Mouse (Mus musculus): ENCODE measurements around the gene Fgfr4. TPM values are rescaled to one million over a fixed set of nuclear protein-coding genes. Genes with fewer than 3 reads are reported as not detected.
"Not testable (repeated sequence)": the region's sequence is repeated elsewhere in the genome, so short reads cannot be mapped to it uniquely, and the experiment has no call there.

Fgfr4 gene
- polyA plus RNA-seq, 1 experiment from 2014 or later, result 0.27 TPM

GRCm38 (mm10) chr13:55191535-55191934 lies 39.1 kb downstream of the Fgfr4 start:
- Histone ChIP-seq H3K4me3 (ENCODE audit: low read depth, low read length) (no peak overlapping the region), H3K36me3 (ENCODE audit: control insufficient read depth, insufficient read depth, low read length) (no peaks in the 10 kb centered on the region), H3K9me3 (ENCODE audit: control insufficient read depth, low read length) (no peaks in the 10 kb centered on the region), H3K27ac (ENCODE audit: low read depth, low read length) (no peak overlapping the region), H3K4me2 (ENCODE audit: low read depth, low read length, severe bottlenecking) (no peak overlapping the region), H3K9ac (ENCODE audit: low read length) (no peak overlapping the region), H3K27me3 (ENCODE audit: control insufficient read depth, insufficient read depth, low read length) (no peaks in the 10 kb centered on the region), H3K4me1 (replicated peaks; ENCODE audit: control insufficient read depth, insufficient read depth, low read length) (peaks cover 4% of the 10 kb centered on the region; the same call in 1 of the 2 replicates)
- ATAC-seq (replicated peaks; ENCODE audit: low FRiP score), result no peak
- DNase-seq (ENCODE audit: low spot score), result no peak
- WGBS, result 85% methylated on average over 5 of the region's 5 CpGs

DNA sequence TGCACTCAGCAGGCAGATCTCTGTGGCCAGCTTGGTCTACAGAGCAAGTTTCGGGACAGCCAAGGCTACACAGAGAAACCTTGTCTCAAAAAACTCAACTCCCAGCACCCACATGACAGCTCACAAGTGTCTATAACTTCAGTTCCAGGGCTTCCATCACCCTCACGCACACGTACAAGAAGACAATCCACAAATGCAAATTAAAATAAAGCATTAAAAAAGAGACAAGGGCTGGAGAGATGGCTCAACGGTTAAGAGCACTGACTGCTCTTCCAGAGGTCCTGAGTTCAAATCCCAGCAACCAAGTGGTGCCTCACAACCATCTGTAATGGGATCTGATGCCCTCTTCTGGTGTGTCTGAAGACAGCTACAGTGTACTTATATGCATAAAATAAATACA lies 50.3 kb downstream of the Fgfr4 start:
- ATAC-seq (replicated peaks; ENCODE audit: low FRiP score); H3K27me3 ChIP-seq (ENCODE audit: control insufficient read depth, insufficient read depth, low read length); H3K4me3 ChIP-seq (ENCODE audit: low read depth, low read length); H3K27ac ChIP-seq (ENCODE audit: low read depth, low read length); H3K9ac ChIP-seq (ENCODE audit: low read length); DNase-seq (ENCODE audit: low spot score); H3K4me1 ChIP-seq (replicated peaks; ENCODE audit: control insufficient read depth, insufficient read depth, low read length); H3K36me3 ChIP-seq (ENCODE audit: control insufficient read depth, insufficient read depth, low read length); H3K9me3 ChIP-seq (ENCODE audit: control insufficient read depth, low read length); H3K4me2 ChIP-seq (ENCODE audit: low read depth, low read length, severe bottlenecking): not testable (repeated sequence)
- WGBS, result 91% methylated on average over 4 of the region's 4 CpGs

DNA sequence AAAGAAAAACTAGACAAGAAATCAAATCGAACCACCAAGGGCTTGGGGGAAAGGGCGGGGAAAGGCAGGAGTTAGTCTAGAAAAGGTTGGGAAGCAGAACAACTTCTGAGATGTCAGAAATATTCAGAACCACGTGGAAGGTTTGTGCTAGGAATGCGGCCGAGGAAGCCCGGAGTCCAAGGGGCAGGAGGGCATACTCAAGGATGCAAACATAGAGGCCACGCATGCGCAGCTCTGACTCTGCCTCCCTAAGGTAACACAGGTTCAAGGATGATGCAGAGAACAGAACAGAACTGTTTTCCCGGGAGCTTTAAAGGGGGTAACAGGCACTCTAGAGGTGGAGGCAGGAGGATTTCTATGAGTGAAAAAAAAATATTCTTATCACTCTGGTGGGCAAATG lies 51.3 kb downstream of the Fgfr4 start:
- Histone ChIP-seq H3K27me3 (ENCODE audit: control insufficient read depth, insufficient read depth, low read length) (no peaks in the 10 kb centered on the region), H3K4me3 (ENCODE audit: low read depth, low read length) (no peak overlapping the region), H3K27ac (ENCODE audit: low read depth, low read length) (no peak overlapping the region), H3K9me3 (ENCODE audit: control insufficient read depth, low read length) (no peaks in the 10 kb centered on the region), H3K4me1 (replicated peaks; ENCODE audit: control insufficient read depth, insufficient read depth, low read length) (no peaks in the 10 kb centered on the region), H3K36me3 (ENCODE audit: control insufficient read depth, insufficient read depth, low read length) (no peaks in the 10 kb centered on the region), H3K4me2 (ENCODE audit: low read depth, low read length, severe bottlenecking) (no peak overlapping the region), H3K9ac (ENCODE audit: low read length) (no peak overlapping the region)
- WGBS, result 87% methylated on average over 9 of the region's 9 CpGs
- no peak for DNase-seq (ENCODE audit: low spot score)
- no peak for ATAC-seq (replicated peaks; ENCODE audit: low FRiP score)

DNA sequence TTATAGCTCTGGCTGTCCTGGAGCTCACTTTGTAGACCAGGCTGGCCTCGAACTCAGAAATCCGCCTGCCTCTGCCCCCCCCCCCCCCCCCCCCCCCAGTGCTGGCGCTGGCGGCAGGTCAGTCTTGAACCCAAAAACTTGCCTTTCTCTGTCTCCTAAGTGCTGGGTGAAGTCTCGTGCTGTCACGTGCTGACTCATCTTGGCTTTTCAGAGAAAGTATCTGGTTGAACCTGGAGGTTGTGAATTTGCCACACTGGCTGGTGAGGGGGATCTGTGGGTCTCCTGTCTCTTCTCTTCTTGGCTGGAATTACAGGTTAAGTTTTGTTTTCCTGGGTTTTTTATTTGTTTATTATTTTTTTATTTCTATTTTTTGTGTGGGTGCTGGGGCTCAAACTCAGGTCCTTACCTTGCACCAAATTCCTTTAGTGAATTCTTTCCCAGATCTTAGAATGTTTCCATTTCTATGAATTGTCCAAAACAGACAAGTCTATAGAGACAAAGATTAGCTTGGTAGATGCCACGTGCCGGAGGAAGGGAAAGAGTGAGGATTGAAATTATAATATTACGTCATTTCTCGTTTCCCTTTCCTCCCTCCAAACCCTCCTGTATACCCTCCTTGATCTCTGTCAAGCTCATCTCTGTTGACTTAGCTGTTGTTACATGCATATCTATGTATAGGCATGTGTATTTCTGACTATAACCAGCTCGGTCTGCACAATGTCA lies 52.4 kb downstream of the Fgfr4 start:
- Histone ChIP-seq H3K9ac (ENCODE audit: low read length) (no peak overlapping the region), H3K9me3 (ENCODE audit: control insufficient read depth, low read length) (no peaks in the 10 kb centered on the region), H3K36me3 (ENCODE audit: control insufficient read depth, insufficient read depth, low read length) (no peaks in the 10 kb centered on the region), H3K27ac (ENCODE audit: low read depth, low read length) (no peak overlapping the region), H3K4me3 (ENCODE audit: low read depth, low read length) (no peak overlapping the region), H3K4me2 (ENCODE audit: low read depth, low read length, severe bottlenecking) (no peak overlapping the region), H3K4me1 (replicated peaks; ENCODE audit: control insufficient read depth, insufficient read depth, low read length) (peaks cover 4% of the 10 kb centered on the region; the same call in 1 of the 2 replicates), H3K27me3 (ENCODE audit: control insufficient read depth, insufficient read depth, low read length) (no peaks in the 10 kb centered on the region)
- 91% methylated on average over 8 of the region's 11 CpGs for WGBS
- DNase-seq (ENCODE audit: low spot score), result no peak
- no peak for ATAC-seq (replicated peaks; ENCODE audit: low FRiP score)

DNA sequence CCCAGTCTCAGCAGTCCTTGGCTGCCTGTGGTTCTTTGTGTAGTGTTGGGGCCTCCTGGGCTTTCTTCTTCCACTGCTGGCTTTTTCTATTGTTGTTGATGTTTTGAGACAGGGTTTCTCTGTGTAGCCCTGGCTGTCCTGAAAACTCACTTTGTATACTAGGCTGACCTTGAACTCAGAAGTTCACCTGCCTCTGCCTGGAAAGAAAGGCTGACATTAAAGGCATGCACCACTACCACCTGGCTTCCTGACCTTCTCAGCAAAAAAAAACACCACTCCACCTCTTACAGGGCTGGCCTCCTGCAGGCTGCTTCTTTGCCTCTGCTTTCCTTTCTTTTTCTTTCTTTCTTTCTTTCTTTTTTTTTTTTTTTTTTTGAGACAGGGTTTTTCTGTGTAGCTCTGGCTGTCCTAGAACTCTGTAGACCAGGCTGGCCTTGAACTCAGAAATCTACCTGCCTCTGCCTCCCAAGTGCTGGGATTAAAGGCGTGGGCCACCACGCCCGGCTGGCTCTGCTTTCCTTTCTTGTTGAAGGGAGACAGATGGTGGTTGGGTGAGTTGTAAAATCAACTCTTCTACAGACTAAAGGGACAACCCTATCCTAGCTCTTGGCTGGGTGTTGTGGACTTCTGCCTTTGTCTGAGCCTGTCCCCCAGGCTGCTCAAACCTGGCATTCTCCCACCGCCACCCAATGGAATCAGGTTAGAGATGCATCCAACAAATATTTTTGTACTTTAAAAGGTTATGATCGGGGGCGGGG lies 53.2 kb downstream of the Fgfr4 start:
- Histone ChIP-seq H3K27me3 (ENCODE audit: control insufficient read depth, insufficient read depth, low read length) (no peaks in the 10 kb centered on the region), H3K9ac (ENCODE audit: low read length) (no peak overlapping the region), H3K27ac (ENCODE audit: low read depth, low read length) (no peak overlapping the region), H3K9me3 (ENCODE audit: control insufficient read depth, low read length) (no peaks in the 10 kb centered on the region), H3K4me1 (replicated peaks; ENCODE audit: control insufficient read depth, insufficient read depth, low read length) (peaks cover 8% of the 10 kb centered on the region; the same call in 1 of the 2 replicates), H3K4me2 (ENCODE audit: low read depth, low read length, severe bottlenecking) (no peak overlapping the region), H3K36me3 (ENCODE audit: control insufficient read depth, insufficient read depth, low read length) (no peaks in the 10 kb centered on the region), H3K4me3 (ENCODE audit: low read depth, low read length) (no peak overlapping the region)
- WGBS, result 92% methylated on average over 6 of the region's 6 CpGs
- DNase-seq (ENCODE audit: low spot score) (no peak), ATAC-seq (replicated peaks; ENCODE audit: low FRiP score) (no peak)

- Histone ChIP-seq H3K27ac (ENCODE audit: low read depth, low read length) (no peak overlapping the region), H3K9ac (ENCODE audit: low read length) (no peak overlapping the region), H3K4me1 (replicated peaks; ENCODE audit: control insufficient read depth, insufficient read depth, low read length) (peaks cover 21% of the 10 kb centered on the region), H3K36me3 (ENCODE audit: control insufficient read depth, insufficient read depth, low read length) (no peaks in the 10 kb centered on the region), H3K27me3 (ENCODE audit: control insufficient read depth, insufficient read depth, low read length) (no peaks in the 10 kb centered on the region), H3K9me3 (ENCODE audit: control insufficient read depth, low read length) (no peaks in the 10 kb centered on the region), H3K4me2 (ENCODE audit: low read depth, low read length, severe bottlenecking) (no peak overlapping the region), H3K4me3 (ENCODE audit: low read depth, low read length) (no peak overlapping the region)
- DNase-seq (ENCODE audit: low spot score), result no peak
- 58% methylated on average over 13 of the region's 13 CpGs for WGBS
- no peak for ATAC-seq (replicated peaks; ENCODE audit: low FRiP score)
Observed at GRCm38 (mm10) chr13:55208837-55209648, 56.6 kb downstream of the Fgfr4 start.

GRCm38 (mm10) chr13:55209649-55210192 lies 57.3 kb downstream of the Fgfr4 start, which contains the start of gene Nsd1:
TSS of gene Nsd1 (plus strand) at chr13:55209782.
- H3K4me3 ChIP-seq (ENCODE audit: low read depth, low read length), result peak within 1 kb of the TSS; percentile 64
- ATAC-seq (replicated peaks; ENCODE audit: low FRiP score), result no peak; the same call in 1 of the 2 replicates
- no peak for DNase-seq (ENCODE audit: low spot score)

More at GRCm38 (mm10) chr13:55209649-55210192, 57.3 kb downstream of the Fgfr4 start, which contains the start of gene Nsd1:
- peak within 1 kb of the TSS; percentile 98 for H3K27ac ChIP-seq (ENCODE audit: low read depth, low read length)
- H3K4me2 ChIP-seq (ENCODE audit: low read depth, low read length, severe bottlenecking), result peak within 1 kb of the TSS; percentile 88
- H3K9ac ChIP-seq (ENCODE audit: low read length), result peak within 1 kb of the TSS; percentile 83
- H3K36me3 ChIP-seq (ENCODE audit: control insufficient read depth, insufficient read depth, low read length), result no peaks in the 10 kb centered on the region
- WGBS, result 14% methylated on average over 31 of the region's 31 CpGs
- H3K27me3 ChIP-seq (ENCODE audit: control insufficient read depth, insufficient read depth, low read length), result no peaks in the 10 kb centered on the region
- peaks cover 21% of the 10 kb centered on the region for H3K4me1 ChIP-seq (replicated peaks; ENCODE audit: control insufficient read depth, insufficient read depth, low read length)
- no peaks in the 10 kb centered on the region for H3K9me3 ChIP-seq (ENCODE audit: control insufficient read depth, low read length)
